Mouse (Mus musculus): ENCODE measurements around the gene Fbxo28.

The Fbxo28 gene

DNA sequence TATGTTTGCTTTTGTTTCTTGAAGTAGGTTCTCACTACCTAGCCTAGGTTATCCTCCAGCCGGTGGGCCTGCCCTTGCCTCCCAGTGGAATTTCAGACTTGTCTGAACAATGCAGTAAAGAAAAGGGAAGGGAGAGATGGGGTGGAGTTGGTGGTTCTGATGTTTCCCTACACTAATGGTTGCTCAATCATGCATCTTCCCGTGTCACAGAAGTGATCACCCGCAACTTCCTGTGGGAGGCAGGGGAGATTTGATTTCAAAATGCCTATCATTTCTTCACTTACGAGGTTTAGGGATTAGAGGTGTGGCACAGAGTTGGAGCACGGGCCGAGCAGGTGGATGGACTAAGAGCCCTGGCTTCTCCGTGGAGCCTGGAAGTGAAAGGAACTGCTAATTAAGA is 58.2 kb downstream of the Fbxo28 start:
- no peak for DNase-seq

DNA sequence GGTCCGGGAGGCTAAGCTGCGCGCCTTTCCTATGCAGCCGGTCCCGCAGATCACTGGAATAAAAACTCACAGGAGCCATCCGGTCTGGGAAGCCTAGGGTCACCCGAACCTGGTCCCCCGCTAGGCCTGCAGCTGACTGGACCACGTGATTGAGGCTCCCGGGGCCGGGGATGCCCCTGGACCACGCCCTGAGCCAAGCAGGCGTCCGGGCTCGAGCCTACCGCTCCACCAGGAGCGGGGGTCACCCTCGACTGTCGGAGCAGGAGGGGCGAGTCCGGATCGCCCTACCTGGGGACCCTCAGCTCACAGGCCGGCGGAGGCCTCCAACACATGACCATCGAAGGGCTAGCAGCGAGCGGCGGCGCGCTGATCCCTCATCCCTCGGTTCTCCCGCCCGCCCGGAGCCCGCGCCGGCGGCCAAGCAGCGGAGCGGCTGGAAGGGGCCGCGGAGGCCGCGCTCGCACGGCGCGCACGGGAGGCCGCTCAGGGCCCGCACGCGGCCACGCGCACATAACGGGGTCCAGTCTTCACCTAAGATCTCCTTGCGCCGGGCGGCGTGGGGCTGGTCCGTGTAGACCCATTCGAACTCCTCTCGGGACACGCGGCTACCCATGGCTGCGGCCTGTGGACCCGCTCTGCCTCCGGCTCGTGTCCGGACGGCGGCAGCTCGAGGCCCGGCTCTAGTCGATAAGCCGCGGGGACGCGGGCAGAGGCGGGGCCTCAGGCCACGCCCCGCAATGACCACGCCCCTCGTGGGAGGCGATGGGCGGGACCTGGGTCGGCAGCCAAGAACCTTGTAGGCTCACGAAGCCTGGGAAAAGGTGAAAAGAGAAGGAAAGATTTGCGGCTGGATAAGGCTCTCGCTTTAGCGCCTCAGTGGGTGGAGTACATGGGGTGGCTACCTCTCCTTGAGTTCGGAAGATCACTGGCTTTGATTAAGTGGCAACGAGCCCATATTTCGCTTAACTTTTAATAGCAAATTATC is 59.0 kb downstream of the Fbxo28 start, which contains the start of gene Degs1:
TSS of gene Degs1 (minus strand) at position 714 of the 985 bp plus-strand sequence.
- peak; percentile 91 for DNase-seq

DNA sequence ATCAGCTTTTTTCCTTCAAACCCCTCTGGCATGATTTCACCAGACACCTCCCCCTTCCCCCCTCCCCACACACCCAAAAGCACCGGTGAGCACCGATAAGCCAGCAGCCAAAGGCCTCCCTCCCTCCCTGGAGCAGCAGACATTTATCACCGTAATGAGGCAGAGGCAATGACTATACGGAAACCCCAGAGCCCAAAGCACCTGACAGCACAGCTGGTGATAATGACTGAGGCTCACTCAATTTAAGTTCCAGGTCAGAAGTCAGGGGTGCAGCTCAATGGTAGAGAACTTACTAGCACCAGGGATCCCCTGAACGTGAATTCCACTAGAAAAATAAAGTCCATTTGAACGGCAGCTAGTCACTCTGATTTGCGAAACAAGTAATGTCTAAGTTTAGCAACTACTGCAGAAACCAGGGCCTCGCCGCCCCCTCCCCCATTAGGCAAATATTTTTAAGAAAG is 60.1 kb downstream of the Fbxo28 start:
- DNase-seq: no peak

DNA sequence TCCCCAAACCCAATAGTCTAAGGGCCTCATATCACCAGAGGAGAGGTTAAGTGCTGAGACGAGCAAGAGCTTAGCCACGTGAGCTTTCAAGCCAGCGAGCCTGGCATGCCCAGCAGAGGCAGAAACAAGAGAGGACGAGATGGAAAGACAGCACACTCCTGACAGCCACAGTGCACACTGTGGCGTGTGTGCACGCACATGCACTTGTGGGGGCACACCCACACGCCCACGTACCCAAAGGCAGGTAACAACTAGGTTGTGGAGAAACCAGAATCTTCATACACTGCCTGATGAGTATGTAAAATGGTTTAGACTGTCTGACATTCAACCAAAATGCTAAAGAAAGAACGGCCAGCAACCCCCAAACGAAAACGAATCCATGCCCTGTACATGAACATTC is 60.9 kb downstream of the Fbxo28 start:
- DNase-seq: no peak

DNA sequence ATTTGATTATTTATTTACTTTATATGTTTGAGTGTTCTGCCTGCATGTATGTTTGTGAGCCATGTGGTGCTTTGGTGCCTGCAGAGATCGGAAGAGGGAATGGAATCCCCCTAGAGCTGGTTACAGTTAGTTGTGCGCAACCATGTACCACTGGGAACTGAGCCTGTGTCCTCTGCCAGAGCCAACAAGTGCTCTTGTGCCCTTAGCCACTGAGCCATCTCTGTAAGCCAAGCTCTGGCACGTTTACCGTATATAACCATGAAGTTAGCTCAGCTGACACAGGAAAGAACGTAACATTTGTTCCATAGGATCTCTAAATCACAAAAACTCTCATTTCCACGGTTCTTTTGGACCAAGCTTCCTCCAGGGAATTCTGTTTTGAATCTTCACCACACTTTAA is 61.4 kb downstream of the Fbxo28 start:
- DNase-seq: no peak

DNA sequence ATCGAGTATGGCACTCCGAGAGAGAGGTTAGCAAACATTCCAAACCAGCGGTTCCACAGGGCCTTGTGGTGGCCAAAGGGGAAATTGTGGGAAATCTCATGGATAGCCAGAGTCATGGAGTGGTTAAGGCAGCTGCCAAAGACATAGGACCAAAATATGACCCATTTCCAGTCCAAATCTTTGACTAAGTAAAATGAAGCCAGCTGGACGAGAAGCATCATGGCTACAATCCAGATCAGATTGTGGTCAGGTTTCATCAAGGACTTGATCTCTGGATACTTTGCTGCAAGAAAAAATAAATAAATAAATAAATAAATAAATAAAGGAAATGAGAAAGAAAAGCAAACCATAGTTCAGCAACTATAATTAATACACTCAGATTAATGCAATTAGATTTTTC is 62.0 kb downstream of the Fbxo28 start:
- no peak for DNase-seq

DNA sequence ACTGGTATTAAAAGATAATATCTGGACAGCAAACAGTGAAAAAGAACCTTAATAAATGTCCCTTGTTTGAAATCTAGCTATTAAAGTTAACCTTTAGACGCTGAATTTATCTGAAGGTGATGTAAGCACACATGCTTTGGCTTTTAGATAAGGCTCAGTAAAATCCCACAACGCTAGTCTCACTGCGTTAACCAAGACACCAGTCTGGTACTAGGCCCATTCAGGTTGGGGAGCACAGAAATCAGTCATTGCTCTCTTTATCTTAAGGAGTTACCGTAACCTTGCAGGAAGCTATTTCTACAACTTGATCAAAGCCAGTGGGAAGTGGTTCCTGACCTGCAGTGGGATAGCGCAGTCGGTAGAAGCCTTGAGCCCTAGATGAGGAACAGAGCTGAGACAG is 66.3 kb downstream of the Fbxo28 start:
- DNase-seq: no peak

DNA sequence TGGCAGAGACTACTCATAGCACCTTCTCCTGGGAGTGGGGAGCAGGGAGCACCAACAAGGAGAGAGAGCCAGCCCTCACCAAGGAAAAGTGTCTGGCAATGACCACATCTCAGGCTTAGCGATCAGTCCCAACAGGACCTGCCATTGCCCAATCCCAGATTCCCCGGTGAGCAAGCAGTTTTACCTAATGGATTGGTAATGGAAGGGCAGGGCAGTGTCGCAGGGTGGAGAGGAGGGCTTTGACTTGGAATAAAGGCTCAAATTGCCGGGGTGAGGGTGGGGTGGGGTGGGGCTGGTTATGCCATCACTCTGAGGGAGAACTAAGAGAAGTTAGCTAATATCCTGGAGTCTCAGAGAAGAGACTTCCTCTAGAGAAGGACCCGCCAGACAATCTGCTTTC is 69.8 kb downstream of the Fbxo28 start:
- no peak for DNase-seq

DNA sequence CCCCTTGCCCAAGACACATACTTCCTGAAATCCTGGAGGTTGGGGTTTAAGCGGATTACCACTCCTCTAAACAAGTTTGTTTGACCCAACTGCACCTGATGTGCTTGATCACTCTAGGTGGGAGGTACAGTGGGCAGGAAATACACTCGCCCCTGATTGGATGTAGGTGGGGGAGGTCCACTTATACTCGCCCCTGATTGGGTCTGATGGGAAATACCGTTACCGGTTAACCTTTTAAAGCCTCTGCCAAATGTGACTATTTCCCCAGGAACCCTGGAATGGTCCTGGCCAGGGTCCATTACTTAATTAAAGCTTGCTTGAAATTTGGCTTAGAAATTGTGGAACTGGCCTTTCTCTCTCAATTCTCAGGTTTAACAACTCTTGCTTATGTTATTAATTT is 70.3 kb downstream of the Fbxo28 start:
- DNase-seq: no peak

DNA sequence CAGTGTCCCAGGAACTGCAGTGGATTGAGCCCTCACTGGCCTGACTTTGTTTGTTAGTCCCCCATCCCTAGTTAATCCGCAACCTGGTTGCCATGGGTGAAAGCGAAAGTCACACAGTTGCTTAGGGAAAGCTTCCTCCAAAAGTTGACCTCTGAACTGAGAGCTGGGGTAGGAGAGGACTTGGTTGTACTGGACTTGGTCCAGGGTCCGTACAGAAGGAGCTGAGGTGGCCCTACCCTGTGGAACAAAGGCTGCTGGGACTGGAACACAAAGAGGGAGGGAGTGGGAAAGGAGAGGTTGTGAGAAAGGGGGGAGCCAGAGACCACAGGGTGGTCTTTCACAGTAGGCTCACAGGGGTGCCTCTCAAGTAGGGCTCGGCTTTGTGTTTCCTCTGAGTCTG is 73.1 kb downstream of the Fbxo28 start:
- no peak for DNase-seq

DNA sequence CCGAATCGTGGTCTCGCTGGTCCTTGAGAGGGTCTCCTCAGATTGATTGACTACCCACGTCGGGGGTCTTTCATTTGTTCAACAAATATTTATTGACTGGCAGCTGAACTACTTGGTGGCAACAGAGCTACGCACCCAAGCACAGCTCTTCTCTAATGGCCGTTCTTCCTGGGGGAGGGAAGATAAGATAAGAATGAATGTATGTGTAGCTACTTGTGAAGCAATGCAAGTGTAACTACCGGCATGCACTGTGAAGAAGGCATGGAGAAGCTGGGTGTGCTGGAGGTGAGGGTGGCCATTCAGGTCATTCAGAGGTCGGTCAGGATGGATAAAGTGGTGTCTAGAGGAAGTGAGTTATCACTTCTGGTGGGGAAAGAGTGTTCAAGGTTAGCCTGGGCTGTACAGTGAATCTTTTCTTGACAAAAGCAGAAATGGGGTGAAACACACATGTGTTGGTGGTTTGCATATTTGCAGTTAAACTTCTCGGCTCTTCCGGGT is 75.4 kb downstream of the Fbxo28 start:
- DNase-seq: no peak

All from layer of hippocampus, adult 9-11 months (tissue).